Mouse (Mus musculus) layer of hippocampus, adult 11-12 months (tissue): ENCODE measurements around the gene Ssbp4.
"Not testable (repeated sequence)": the region's sequence is repeated elsewhere in the genome, so short reads cannot be mapped to it uniquely, and the experiment has no call there.

Experiments
- DNase-seq: peaks from one replicate; pipeline ENCODE4 v3.0.0; 2022; ENCODE audit warnings: low spot score

Ssbp4 gene

DNA sequence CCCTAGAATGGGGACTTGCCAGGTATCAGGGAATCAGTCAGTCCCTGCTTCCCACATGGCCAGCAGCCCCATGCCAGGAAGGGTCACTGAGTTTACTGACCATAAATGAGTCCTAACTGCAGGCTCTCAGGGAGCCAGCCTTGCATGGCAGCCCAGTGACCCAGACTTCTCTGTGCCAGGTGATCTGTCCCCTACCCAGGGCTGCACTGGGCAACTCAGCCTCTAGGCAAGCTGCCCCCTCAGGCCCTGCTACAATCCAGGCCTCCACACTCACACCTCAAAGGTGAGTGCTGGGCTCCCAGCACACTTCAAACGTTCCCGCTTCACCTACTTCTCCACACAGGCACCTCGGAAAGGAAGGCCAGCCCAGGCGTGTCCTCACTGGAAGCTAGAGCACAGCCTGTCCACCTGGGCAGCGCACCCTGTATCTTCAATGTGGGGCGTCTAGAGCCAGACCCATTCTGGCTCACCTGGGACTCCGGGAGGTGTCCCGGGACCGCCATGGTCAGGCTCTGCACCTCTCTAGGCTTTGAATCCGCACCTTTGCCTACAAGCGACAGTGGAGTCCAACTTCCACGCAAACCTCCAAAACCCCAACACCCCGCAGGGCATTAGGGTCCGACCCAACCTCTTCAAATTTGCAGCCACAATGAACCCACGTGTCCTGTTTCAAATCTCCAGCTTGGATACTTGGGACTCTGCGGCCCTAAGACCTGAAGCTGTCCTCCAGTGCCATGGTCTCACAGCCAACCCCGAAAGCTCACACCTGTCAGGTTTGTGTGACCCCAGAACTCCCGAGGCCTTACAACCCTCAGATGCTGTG is 1.7 kb downstream of the Ssbp4 start:
- DNase-seq, result no peak

- no peak for DNase-seq
These were observed 2.5 kb downstream of the Ssbp4 start for GRCm38 (mm10) chr8:70605871-70606779.

GRCm38 (mm10) chr8:70604558-70604957 is 4.1 kb downstream of the Ssbp4 start:
- DNase-seq, result no peak

- no peak for DNase-seq
These were observed 6.4 kb downstream of the Ssbp4 start for GRCm38 (mm10) chr8:70602139-70602811.

DNA sequence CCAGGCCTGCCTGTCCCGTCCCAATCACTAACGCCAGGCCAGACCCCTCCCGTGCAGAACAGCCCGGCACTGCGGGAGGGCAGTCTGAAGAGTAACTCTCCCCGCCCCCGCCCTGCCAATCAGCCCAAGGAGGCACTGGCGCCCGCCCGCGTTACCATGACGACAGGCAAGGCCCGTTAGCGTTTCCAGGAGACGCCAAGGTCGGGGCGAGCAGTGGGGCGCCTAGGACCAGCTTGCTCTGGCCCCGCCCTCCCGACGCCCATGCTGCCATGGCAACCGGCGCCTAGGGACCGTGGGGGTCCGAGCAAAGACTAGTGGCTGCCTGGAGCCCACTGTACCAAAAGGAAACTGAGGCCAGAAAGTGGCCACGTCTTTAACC is 7.4 kb downstream of the Ssbp4 start:
- DNase-seq, result peak; percentile 79

DNA sequence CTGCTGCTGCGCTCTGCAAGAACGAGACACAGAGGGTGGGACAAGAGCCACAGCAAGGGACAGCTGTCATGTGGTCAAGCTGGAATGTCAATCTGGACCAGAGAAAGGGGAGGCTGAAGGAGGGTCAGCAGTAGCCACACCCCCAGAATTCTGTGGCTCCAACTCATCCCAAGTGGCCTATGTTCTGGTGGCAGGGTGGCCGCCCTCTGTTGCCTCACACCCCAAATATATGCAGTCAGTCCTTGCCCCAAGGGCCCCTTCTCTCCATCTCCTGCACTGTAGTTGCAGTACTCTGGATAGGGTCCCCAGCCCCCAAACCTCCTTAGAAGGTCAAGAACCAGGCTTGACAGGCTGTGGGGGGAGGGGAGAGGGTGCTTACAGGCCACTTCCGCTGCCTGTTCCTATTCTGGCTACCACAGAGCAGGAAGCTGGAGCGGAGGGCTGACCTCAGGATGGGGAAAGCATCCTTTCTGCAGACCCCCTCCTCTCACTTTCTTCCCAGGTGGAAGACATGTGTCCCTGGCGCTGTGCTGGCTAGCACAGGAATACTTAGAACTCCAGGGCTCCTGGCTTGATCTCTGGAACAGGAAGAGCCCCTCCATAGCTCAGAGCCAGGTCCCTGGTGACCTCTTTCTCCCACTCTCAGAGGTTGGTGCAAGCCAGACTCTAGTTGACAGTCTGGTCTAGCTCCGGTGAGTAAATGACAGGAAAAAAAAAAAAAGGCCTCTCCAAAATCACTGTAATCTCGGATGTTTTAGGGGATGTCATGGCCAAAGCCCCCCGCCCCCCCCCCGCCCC is 8.0 kb downstream of the Ssbp4 start:
- peak; percentile 63 for DNase-seq

DNA sequence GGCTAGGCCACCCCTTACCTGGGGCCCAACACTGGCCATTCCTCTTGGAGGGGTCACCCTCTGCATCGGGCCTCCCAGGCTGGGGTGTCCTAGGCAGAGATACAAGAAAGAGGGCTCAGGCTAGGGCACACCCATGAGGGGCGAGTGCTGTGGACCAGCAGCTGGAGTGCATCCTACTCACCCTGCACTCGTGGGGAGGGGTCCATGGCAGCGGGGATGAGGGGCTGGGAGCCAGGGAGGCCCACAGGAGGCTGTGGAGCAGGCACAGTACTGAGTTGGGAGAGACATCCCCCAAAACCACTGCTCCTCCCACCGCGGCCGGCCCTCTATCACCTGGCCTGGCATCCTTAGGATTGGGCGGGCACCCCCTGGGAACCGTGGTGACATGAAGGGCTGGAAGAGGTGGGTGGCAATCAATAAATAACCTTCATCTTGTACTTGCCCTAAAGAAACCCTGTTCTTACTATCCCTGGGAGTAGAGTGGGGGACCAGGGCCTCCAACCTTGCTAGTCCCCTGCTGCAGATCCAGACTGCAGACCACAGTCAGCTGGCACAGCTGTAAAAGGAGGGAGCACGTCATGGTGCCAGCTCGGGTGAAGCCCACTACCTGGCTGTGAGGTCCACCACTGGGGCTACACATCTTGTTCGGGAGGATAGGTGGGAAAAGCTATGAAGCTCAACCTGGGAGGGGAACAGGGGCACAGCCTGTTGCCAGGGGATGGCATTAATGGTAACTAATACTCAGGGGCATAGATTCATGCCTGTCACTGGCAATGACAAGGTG is 9.0 kb downstream of the Ssbp4 start:
- no peak for DNase-seq

- no peak for DNase-seq
These were observed 9.9 kb downstream of the Ssbp4 start for GRCm38 (mm10) chr8:70598722-70599121.

DNA sequence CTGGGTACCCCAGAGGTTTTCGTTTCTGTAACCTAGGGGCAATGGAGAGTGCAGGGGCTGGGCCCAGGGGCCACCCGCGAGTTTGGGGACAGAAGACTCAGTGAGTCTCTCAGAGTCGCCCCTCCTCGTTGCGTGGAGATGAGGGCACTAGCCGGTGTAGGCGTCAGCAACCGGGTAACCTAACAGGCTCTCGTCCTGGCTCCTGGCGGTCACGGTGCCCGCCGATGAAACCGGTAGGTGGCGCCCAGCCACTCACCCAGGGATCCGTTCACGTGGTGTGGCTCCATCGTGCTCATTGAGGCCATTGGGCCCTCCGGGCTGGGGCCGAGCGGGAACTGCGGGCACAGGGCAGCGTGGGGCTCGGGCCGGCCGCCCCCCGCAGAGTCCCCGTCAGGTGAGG is 10.4 kb downstream of the Ssbp4 start:
- peak; percentile 88 for DNase-seq

- no peak for DNase-seq
These were observed 11.0 kb downstream of the Ssbp4 start for GRCm38 (mm10) chr8:70597417-70598272.

DNA sequence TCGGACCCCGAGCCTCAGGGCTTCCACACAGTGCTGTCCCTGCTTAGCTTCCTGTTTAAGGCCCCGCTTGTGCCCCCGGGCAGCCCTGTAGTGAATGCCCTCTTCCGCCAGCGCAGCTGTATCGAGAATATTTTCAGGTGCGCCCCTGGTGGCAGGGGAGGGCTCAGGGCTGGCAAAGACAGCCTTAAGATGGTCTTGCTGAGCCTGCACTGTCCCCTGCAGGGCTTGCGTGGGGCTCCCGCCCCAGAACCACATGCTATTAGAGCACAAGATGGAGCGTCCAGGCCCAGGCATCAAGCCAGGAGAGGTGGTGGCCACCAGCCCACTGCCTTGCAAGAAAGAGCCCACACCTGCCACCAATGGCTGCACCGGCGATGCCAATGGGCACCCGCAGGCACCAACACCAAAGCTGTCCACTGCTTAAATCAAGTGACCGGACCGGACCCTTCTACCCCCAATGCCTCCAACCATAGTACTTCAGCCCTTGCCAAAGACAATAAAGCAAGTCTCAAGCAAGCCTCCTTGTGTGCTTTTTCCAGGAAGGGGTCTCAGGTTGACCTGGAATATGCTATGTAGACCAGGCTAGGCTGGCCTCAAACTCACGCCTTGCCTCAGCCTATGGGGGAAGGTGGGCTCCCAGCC is 11.8 kb downstream of the Ssbp4 start:
- DNase-seq, result no peak

DNA sequence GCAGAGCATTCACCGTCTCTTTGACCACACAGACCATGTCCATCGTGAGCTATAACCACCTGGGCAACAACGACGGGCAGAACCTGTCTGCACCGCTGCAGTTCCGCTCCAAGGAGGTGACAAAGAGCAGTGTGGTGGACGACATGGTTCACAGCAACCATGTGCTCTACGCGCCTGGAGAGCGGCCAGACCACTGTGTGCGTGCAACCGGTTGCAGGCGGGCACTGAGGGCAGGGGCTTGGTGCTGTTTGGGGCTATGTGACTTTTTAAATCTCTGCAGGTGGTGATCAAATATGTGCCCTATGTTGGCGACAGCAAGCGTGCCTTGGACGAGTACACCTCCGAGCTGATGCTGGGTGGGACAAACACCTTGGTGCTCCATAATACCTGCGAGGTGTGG is 12.5 kb downstream of the Ssbp4 start:
- DNase-seq, result no peak

- DNase-seq, result no peak
These were observed 12.9 kb downstream of the Ssbp4 start for GRCm38 (mm10) chr8:70595811-70596210.

- no peak for DNase-seq
These were observed 13.8 kb downstream of the Ssbp4 start for GRCm38 (mm10) chr8:70594621-70595564.

DNA sequence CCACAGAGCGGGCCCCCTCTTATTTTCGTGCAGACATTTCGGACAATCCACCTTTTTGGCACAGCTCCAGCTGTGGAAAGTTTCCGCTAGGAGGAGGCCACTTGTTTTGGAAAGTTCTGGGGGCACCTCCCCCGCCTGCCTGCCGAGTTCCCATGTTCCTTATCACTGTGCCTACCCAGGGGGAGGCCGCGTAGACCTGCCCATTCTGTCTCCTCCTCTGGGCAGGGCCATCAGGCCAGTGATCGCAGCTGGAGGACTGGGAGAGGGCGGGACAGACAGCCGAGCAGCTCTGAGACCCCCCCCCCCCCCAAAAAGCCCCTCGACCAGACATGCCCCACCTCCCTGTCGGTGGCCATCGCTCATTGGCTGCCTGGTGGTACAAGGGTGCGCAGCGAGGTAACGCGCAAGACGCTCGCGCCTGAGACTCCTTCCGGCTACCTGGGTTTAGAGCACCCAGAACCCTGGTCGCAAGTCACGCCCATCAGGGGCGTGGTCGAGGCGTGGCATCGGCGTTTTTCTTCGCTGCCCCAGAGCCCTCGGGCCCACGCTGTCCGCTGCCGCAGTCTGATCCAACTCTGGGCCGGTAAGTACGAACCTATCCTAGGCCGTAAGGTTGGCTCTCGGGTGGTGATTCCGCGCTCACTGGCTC is 14.6 kb downstream of the Ssbp4 start, which contains the start of gene Isyna1:
Gene Isyna1, plus strand, starts transcription at position 413 of the 649 bp plus-strand sequence.
- DNase-seq, result peak; percentile 72

- DNase-seq, result no peak
These were observed 15.5 kb downstream of the Ssbp4 start for GRCm38 (mm10) chr8:70593173-70593572.

DNA sequence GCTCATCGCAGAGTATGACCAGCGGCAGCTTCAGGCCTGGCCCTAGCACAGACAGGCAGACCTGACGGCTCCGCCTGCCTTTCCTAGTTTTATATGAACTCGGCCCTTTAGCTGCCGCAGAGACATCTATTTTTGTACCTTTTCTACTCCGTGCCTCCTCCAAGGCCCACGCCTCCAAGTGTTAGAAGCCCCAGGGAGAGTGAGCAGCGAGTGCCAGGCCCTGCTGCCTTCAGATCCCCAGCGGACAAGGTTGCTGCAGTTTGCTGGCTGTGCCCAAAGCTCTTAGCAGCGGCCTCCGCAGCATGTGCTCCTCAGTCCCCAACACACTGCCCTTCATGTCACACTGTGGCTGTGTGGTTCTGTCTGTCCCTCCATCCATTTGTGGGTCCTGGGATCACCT is 17.1 kb downstream of the Ssbp4 start:
- DNase-seq, result no peak

GRCm38 (mm10) chr8:70587955-70588354 is 20.7 kb downstream of the Ssbp4 start:
- not testable (repeated sequence) for DNase-seq
